Mouse (Mus musculus) heart, postnatal 0 days (tissue): ENCODE results near the gene Mcoln1. TPM values are rescaled to one million over a fixed set of nuclear protein-coding genes. Genes with fewer than 3 reads are reported as not detected.

Experiments
- ATAC-seq: fragments of 200-750 bp; cut with Nextera tagmentation; 2 replicates; pipeline ENCODE4 v1.8.0; 2017; ENCODE audit warnings: low read depth, moderate number of reproducible peaks, moderate library complexity; ENCODE audit not compliant: insufficient read depth
- DNase-seq: peaks from one replicate; pipeline ENCODE4 v3.0.0-alpha.2; 2016; ENCODE audit warnings: low spot score
- H3K27ac ChIP-seq: fragments of 300-500 bp; sonication (generic); 2 replicates; pipeline ENCODE4 v1.5.1; 2014; ENCODE audit warnings: low read depth, mild to moderate bottlenecking
- H3K27me3 ChIP-seq: fragments of 300-500 bp; sonication (generic); 2 replicates; pipeline ENCODE4 v1.6.1; 2014; ENCODE audit warnings: low read length, mixed read lengths; ENCODE audit not compliant: control insufficient read depth, insufficient read depth
- H3K36me3 ChIP-seq: fragments of 300-500 bp; sonication (generic); replicated peaks from 2 replicates; pipeline ENCODE4 v1.6.1; 2014; ENCODE audit warnings: low read length, mixed read lengths; ENCODE audit not compliant: control insufficient read depth, insufficient read depth
- H3K4me1 ChIP-seq: fragments of 300-500 bp; sonication (generic); 2 replicates; pipeline ENCODE4 v1.6.1; 2014; ENCODE audit warnings: antibody characterized with exemption; ENCODE audit not compliant: control insufficient read depth, insufficient read depth
- H3K4me2 ChIP-seq: fragments of 300-500 bp; sonication (generic); 2 replicates; pipeline ENCODE4 v1.6.1; 2014; ENCODE audit warnings: low read depth, mild to moderate bottlenecking, low read length, moderate library complexity
- H3K4me3 ChIP-seq: fragments of 300-500 bp; sonication (generic); 2 replicates; pipeline ENCODE4 v1.5.1; 2014; ENCODE audit warnings: low read depth, low read length
- H3K9ac ChIP-seq: fragments of 300-500 bp; sonication (generic); replicated peaks from 2 replicates; pipeline ENCODE4 v1.6.1; 2014; ENCODE audit warnings: low read depth, low read length, mixed read lengths
- H3K9me3 ChIP-seq: fragments of 300-500 bp; sonication (generic); replicated peaks from 2 replicates; pipeline ENCODE4 v1.6.1; 2016; ENCODE audit warnings: low read length; ENCODE audit not compliant: control insufficient read depth
- CTCF ChIP-seq: IDR thresholded peaks from 2 replicates; pipeline ENCODE4 v1.5.1; 2016; ENCODE audit warnings: antibody characterized with exemption, control low read depth, low read depth
- EP300 ChIP-seq: IDR thresholded peaks from 2 replicates; pipeline ENCODE4 v1.6.1; 2016; ENCODE audit warnings: antibody characterized with exemption, low read depth
- WGBS: fragments of 180-500 bp; shearing (Covaris S2); extraction: QIAGEN DNeasy Blood & Tissue Kit; methylation state at CpG from one replicate; pipeline ENCODE4 v1.1.7; 2014; 5-methylcytosine and 5-hydroxymethylcytosine counted together
- polyA plus RNA-seq: library from polyadenylated mRNA; unstranded; fragments of >200 nt; fragmentation: Nextera tagmentation; extraction: Ambion mirVana; gene quantifications from 2 replicates; pipeline ENCODE4 v1.2.1, GENCODE M21; 2015
- total RNA-seq: library from RNA; depleted of rRNA; stranded (reverse); fragments of >200 nt; gene quantifications from 2 replicates; pipeline ENCODE4 v1.2.3, GENCODE M21; 2014; ENCODE audit warnings: low replicate concordance

Gene Mcoln1
- total and polyA plus RNA-seq, 2 experiments from 2014 or later, result 32.9 to 47.6 TPM

DNA sequence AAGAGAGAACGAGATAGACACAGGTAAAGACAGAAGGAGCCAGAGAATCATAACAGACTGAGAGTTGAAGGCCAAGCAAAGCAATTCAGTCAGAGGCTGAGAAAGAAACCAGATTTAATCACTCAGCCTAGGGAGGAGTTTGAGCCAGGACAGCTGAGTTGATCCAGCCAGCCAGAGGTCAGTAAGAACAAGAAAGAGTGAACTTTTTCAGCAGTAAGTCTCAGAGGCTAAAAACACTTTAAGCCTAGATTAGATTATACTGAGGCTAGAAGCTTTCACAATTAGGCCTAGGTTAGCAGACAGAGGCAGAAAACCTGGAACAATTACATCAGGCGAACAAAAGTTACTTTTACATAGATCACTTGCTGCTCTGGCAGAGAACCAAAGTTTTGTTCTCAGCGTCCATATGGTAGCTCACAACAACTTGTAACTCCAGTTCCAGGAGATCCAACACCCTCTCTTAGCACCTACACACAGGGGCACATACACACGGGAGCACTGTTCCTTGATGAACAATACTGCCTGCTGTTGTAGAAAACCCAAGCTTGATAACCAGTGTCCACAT, 20.0 kb upstream of the Mcoln1 start:
- H3K27ac ChIP-seq, result no peak overlapping the region
- WGBS, result 43% methylated on average over 4 of the region's 4 CpGs
- no peaks in the 10 kb centered on the region for H3K36me3 ChIP-seq
- H3K4me2 ChIP-seq, result no peak overlapping the region
- TF ChIP-seq EP300, result no peak
- no peak for TF ChIP-seq CTCF
- no peaks in the 10 kb centered on the region for H3K27me3 ChIP-seq
- ATAC-seq, result no peak
- 0 out of 2 replicates have a peak, but pooled peaks cover 3% of the 10 kb centered on the region for H3K4me1 ChIP-seq
- H3K4me3 ChIP-seq, result no peak overlapping the region
- H3K9ac ChIP-seq, result no peak overlapping the region
- no peak for DNase-seq
- H3K9me3 ChIP-seq, result no peaks in the 10 kb centered on the region

DNA sequence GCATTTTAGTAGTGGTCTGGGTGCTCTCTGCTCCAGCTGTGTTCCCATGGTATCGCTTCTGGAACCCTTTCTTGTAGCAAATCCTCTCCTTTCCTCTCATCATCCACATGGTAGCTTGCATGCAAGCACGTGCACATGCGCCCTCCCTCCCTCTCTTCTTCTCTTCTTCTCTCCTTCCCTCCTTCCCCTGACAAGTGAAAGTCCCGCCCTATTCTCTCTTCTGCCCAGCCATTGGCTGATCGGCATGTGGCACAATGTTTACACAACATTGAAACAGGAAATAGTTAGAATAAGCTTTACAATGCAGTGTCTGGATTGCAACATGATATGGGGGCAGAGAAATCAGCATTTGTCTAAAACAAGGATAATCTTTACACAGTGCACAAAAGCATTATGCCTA, 18.7 kb upstream of the Mcoln1 start:
- Histone ChIP-seq H3K9me3 (no peaks in the 10 kb centered on the region), H3K4me3 (no peak overlapping the region), H3K27me3 (no peaks in the 10 kb centered on the region), H3K9ac (no peak overlapping the region), H3K27ac (no peak overlapping the region), H3K4me1 (0 out of 2 replicates have a peak, but pooled peaks cover 2% of the 10 kb centered on the region), H3K4me2 (no peak overlapping the region), H3K36me3 (no peaks in the 10 kb centered on the region)
- ATAC-seq (no peak), DNase-seq (no peak)
- WGBS, result 62% methylated on average over 5 of the region's 5 CpGs
- TF ChIP-seq EP300 (no peak), CTCF (no peak)

DNA sequence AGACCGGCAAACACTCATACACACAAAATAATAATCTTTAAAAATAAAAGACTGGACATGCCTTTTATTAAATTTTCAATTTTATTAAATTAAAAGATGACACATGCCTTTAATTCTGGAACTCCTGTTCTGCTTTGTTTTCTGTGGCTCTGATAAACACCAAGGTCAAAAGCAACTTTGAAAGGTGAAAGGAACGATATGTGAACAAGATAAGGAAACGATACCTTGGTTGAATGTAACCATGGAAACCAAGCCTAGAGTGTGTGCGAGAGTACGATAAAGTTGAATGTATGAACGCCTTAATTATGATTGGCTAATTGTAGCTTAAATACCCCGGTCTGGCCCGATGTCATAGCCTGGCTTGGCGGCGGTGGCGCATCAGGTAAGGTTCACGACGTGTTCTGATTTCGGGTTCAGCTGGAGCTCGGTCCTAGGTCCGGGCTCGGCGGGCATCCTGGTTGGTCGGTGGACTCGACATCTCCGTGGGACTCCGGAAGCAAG, 18.0 kb upstream of the Mcoln1 start:
- H3K4me3 ChIP-seq, result no peak overlapping the region
- H3K9me3 ChIP-seq, result no peaks in the 10 kb centered on the region
- TF ChIP-seq EP300, result no peak
- no peak for TF ChIP-seq CTCF
- H3K27ac ChIP-seq, result no peak overlapping the region
- H3K36me3 ChIP-seq, result no peaks in the 10 kb centered on the region
- no peaks in the 10 kb centered on the region for H3K27me3 ChIP-seq
- 0 out of 2 replicates have a peak, but pooled peaks cover 9% of the 10 kb centered on the region for H3K4me1 ChIP-seq
- WGBS, result 79% methylated on average over 22 of the region's 22 CpGs
- no peak overlapping the region for H3K4me2 ChIP-seq
- DNase-seq (no peak), ATAC-seq (no peak)
- no peak overlapping the region for H3K9ac ChIP-seq

DNA sequence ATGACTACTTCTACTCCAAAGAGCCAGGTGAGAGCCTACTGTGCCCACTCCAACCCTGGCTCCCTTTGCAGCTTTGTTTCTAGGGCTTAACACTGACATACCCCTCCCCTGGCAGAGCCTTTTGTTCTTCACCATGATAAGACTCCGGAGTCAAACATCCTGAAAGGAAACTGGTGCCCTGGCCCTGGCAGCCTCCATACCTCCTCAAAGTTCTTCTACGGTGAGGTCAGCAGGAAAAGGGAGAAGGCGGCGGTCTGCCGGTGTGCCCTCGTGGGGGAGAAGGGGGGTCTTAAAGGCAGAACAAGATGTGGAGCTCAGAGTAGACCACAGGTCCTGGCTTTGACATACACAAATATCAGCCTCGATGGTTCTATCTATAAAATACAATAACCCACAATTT, 16.7 kb upstream of the Mcoln1 start:
- ATAC-seq (no peak), DNase-seq (no peak)
- no peak overlapping the region for H3K4me2 ChIP-seq
- H3K27ac ChIP-seq, result no peak overlapping the region
- 0 out of 2 replicates have a peak, but pooled peaks cover 9% of the 10 kb centered on the region for H3K4me1 ChIP-seq
- no peaks in the 10 kb centered on the region for H3K27me3 ChIP-seq
- no peaks in the 10 kb centered on the region for H3K9me3 ChIP-seq
- TF ChIP-seq EP300 (no peak), CTCF (no peak)
- H3K9ac ChIP-seq, result no peak overlapping the region
- H3K4me3 ChIP-seq, result no peak overlapping the region
- 51% methylated on average over 7 of the region's 7 CpGs for WGBS
- no peaks in the 10 kb centered on the region for H3K36me3 ChIP-seq

DNA sequence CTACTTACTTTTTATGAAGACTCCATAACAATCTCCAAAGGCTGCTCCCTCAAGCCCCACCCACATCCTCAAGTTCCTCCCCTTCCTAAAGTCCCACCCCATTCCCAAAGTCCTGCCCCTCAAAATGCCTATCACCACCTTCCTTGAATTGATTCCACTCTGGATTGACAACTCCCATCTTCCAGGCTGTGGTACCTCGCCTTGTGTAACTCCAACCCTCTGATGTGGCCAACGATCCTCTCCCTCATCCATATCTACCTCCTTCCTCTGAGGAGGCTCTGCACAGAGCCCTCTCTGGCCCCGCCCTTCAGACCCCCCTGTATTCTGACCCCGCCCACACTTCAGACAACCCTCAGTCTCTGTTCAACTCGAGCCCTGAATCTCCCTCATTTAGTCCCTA, 15.1 kb upstream of the Mcoln1 start:
- no peak for ATAC-seq
- Histone ChIP-seq H3K4me1 (0 out of 2 replicates have a peak, but pooled peaks cover 9% of the 10 kb centered on the region), H3K9me3 (no peaks in the 10 kb centered on the region), H3K4me3 (no peak overlapping the region), H3K9ac (no peak overlapping the region), H3K4me2 (no peak overlapping the region), H3K36me3 (no peaks in the 10 kb centered on the region), H3K27me3 (no peaks in the 10 kb centered on the region), H3K27ac (no peak overlapping the region)
- TF ChIP-seq CTCF (no peak), EP300 (no peak)
- DNase-seq, result no peak
- 30% methylated on average over 5 of the region's 5 CpGs for WGBS
